14 mouse cellular contexts compared by ENCODE assay signal in genomic region chr9:117136410-117136809, GRCm38 (mm10).
"Had no signal": no experiment of that assay in that cellular context is flagged by ENCODE, and none has a peak within 500 bp of the region (broad histone marks: within the 10 kb centered on the region; RNA-seq: fewer than 3 reads in every experiment).

No protein-coding gene starts in this region.

- H3K27ac ChIP-seq: limb, embryonic 12.5 days; liver, embryonic 13.5 days; lung, embryonic 15.5 days; macrophage; midbrain, embryonic 13.5 days had no signal

- H3K4me1 ChIP-seq: liver, embryonic 13.5 days had no signal

- H3K36me3 ChIP-seq: limb, embryonic 12.5 days; liver, embryonic 13.5 days; midbrain, embryonic 13.5 days had no signal

- ATAC-seq: liver, postnatal 0 days; midbrain, embryonic 13.5 days had no signal

- H3K9ac ChIP-seq: limb, embryonic 12.5 days; liver, embryonic 13.5 days; liver, postnatal 0 days; lung, embryonic 15.5 days; midbrain, embryonic 13.5 days had no signal

- DNase-seq: kidney, adult 11 months; kidney, postnatal 25 days; layer of hippocampus, postnatal 36 days; liver; liver, embryonic 13.5 days; liver, postnatal 0 days; lung, postnatal 14 days; right cerebral cortex, postnatal 25 days; thymus, adult 18-20 months; thymus, postnatal 14 days had no signal

- H3K4me2 ChIP-seq: limb, embryonic 12.5 days; liver, embryonic 13.5 days; lung, embryonic 15.5 days; midbrain, embryonic 13.5 days had no signal

- H3K27me3 ChIP-seq: limb, embryonic 12.5 days; liver, embryonic 13.5 days; lung, embryonic 15.5 days; midbrain, embryonic 13.5 days had no signal

- H3K4me3 ChIP-seq: limb, embryonic 12.5 days; liver, embryonic 13.5 days; lung, embryonic 15.5 days; midbrain, embryonic 13.5 days had no signal

- H3K9me3 ChIP-seq: limb, embryonic 12.5 days; liver, embryonic 13.5 days; lung, embryonic 15.5 days; midbrain, embryonic 13.5 days had no signal
